ENCODE assay signal across 16 mouse cellular contexts in genomic region chr9:43015786-43016185, GRCm38 (mm10).
A peak's percentile ranks its signal among the peaks of the same experiment; 100 is the strongest.
DNase-seq lines count a peak whose midpoint lies in the region; ATAC-seq and TF ChIP-seq lines count a peak whose summit lies in the region.
"Had no signal": no experiment of that assay in that cellular context is flagged by ENCODE, and none has a peak within 500 bp of the region (broad histone marks: within the 10 kb centered on the region; RNA-seq: fewer than 3 reads in every experiment).

No protein-coding gene starts in this region.

- no peak for TF ChIP-seq EP300 in liver, embryonic 14.5 days (IDR thresholded peaks at IDR 0.05; ENCODE audit: low read depth)

- peaks cover 11% of the 10 kb centered on the region for H3K36me3 ChIP-seq in liver, embryonic 14.5 days (replicated peaks; ENCODE audit: control insufficient read depth, insufficient read depth, low read depth)
- peaks cover 2% of the 10 kb centered on the region; the same call in 1 of the 2 replicates for H3K36me3 ChIP-seq in liver, embryonic 11.5 days (ENCODE audit: control insufficient read depth, insufficient read depth, low read length)
- H3K36me3 ChIP-seq in E14TG2a.4 (ENCODE audit: insufficient read depth, low read length): peaks cover 29% of the 10 kb centered on the region

- no peak overlapping the region for H3K27ac ChIP-seq in liver, embryonic 14.5 days
- no peak overlapping the region for H3K27ac ChIP-seq in liver, embryonic 11.5 days (ENCODE audit: low read depth, low read length)
- H3K27ac ChIP-seq in embryonic fibroblast, embryonic 13.5 days (ENCODE audit: insufficient read depth, low read length): peak overlapping the region; percentile 65
- H3K27ac ChIP-seq: hindbrain, embryonic 14.5 days; limb, embryonic 13.5 days; macrophage had no signal

- H3K27me3 ChIP-seq in liver, embryonic 14.5 days (ENCODE audit: control insufficient read depth, insufficient read depth, low read length): no peaks in the 10 kb centered on the region
- no peaks in the 10 kb centered on the region for H3K27me3 ChIP-seq in liver, embryonic 11.5 days (replicated peaks; ENCODE audit: control insufficient read depth, insufficient read depth, low read length)
- no peaks in the 10 kb centered on the region for H3K27me3 ChIP-seq in E14TG2a.4 (ENCODE audit: insufficient read depth, low read length)
- H3K27me3 ChIP-seq: limb, embryonic 13.5 days had no signal

- WGBS in liver, embryonic 14.5 days (ENCODE audit: insufficient replicate concordance): 69% methylated on average over 5 of the region's 5 CpGs
- 86% methylated on average over 5 of the region's 5 CpGs for WGBS in liver, embryonic 11.5 days

- TF ChIP-seq CTCF in liver, embryonic 14.5 days (IDR thresholded peaks at IDR 0.05; ENCODE audit: low read depth): peak; percentile 47
- TF ChIP-seq CTCF in E14TG2a.4 (conservative IDR thresholded peaks at IDR 0.05; ENCODE audit: low read length): peak; percentile 63
- no peak for TF ChIP-seq CTCF in embryonic fibroblast, embryonic 13.5 days (IDR thresholded peaks at IDR 0.05; ENCODE audit: borderline replicate concordance, insufficient read depth, low read length)

- no peaks in the 10 kb centered on the region for H3K4me1 ChIP-seq in liver, embryonic 14.5 days (replicated peaks; ENCODE audit: control insufficient read depth in 2 of 2, insufficient read depth in 2 of 2, low read length in 1 of 2)
- no peaks in the 10 kb centered on the region for H3K4me1 ChIP-seq in liver, embryonic 11.5 days (replicated peaks; ENCODE audit: control insufficient read depth, insufficient read depth, low read length)
- H3K4me1 ChIP-seq in E14TG2a.4 (replicated peaks; ENCODE audit: low read depth, low read length): peaks cover 14% of the 10 kb centered on the region
- peaks cover 5% of the 10 kb centered on the region for H3K4me1 ChIP-seq in embryonic fibroblast, embryonic 13.5 days (ENCODE audit: control insufficient read depth, insufficient read depth, low read length)
- H3K4me1 ChIP-seq: limb, embryonic 13.5 days had no signal

- no peak overlapping the region for H3K4me3 ChIP-seq in liver, embryonic 14.5 days (ENCODE audit: insufficient read depth in 1 of 2, low read depth in 2 of 2, low read length in 2 of 2)
- H3K4me3 ChIP-seq in liver, embryonic 11.5 days (ENCODE audit: low read depth, low read length): no peak overlapping the region
- no peak overlapping the region for H3K4me3 ChIP-seq in E14TG2a.4 (replicated peaks; ENCODE audit: low read length)
- no peak overlapping the region for H3K4me3 ChIP-seq in embryonic fibroblast, embryonic 13.5 days (ENCODE audit: insufficient read depth, low read length)
- H3K4me3 ChIP-seq: limb, embryonic 13.5 days had no signal

- no peak overlapping the region for H3K4me2 ChIP-seq in liver, embryonic 14.5 days (ENCODE audit: low read depth)
- no peak overlapping the region for H3K4me2 ChIP-seq in liver, embryonic 11.5 days
- H3K4me2 ChIP-seq: heart, embryonic 11.5 days; hindbrain, embryonic 14.5 days; limb, embryonic 13.5 days had no signal

- no peak for ATAC-seq in liver, embryonic 14.5 days (ENCODE audit: insufficient read depth)
- no peak for ATAC-seq in liver, embryonic 11.5 days (replicated peaks; ENCODE audit: low FRiP score)
- ATAC-seq in granulocyte monocyte progenitor cell, adult 5-6 weeks (replicated peaks; ENCODE audit: poor library complexity, severe bottlenecking): no peak
- ATAC-seq in erythroblast, adult 5-6 weeks (replicated peaks; ENCODE audit: low FRiP score, poor library complexity, severe bottlenecking): no peak

- H3K9me3 ChIP-seq in liver, embryonic 14.5 days (ENCODE audit: control insufficient read depth, low read length): no peaks in the 10 kb centered on the region
- H3K9me3 ChIP-seq in liver, embryonic 11.5 days (ENCODE audit: control insufficient read depth, low read length): no peaks in the 10 kb centered on the region
- no peaks in the 10 kb centered on the region for H3K9me3 ChIP-seq in E14TG2a.4 (ENCODE audit: low read length)
- H3K9me3 ChIP-seq: limb, embryonic 13.5 days had no signal

- no peak overlapping the region for H3K9ac ChIP-seq in liver, embryonic 14.5 days (replicated peaks)
- no peak overlapping the region for H3K9ac ChIP-seq in liver, embryonic 11.5 days (ENCODE audit: low read depth, low read length)
- H3K9ac ChIP-seq: hindbrain, embryonic 14.5 days; limb, embryonic 13.5 days had no signal

- no peak for TF ChIP-seq POLR2A in embryonic fibroblast, embryonic 13.5 days (IDR thresholded peaks at IDR 0.05; ENCODE audit: low read depth, low read length)

- peak; percentile 70 for DNase-seq in heart, adult 11 months
- no peak for DNase-seq in heart, adult 9 months (ENCODE audit: low spot score in 2 of 2)
- DNase-seq in liver, embryonic 14.5 days (ENCODE audit: low read depth in 3 of 3, low spot score in 3 of 3): no peak
- no peak for DNase-seq in liver, embryonic 11.5 days (ENCODE audit: low spot score)
- DNase-seq: cerebellum, adult 8-10 months; embryo, embryonic 11 days; right cerebral cortex, postnatal 4 days; thymus, postnatal 14 days had no signal
